Mouse (Mus musculus) megakaryocyte, embryonic 14.5 days (primary cell): ENCODE measurements around the gene Zfp37.

Experiments used
- FLI1 ChIP-seq: IDR thresholded peaks from 2 replicates; pipeline ENCODE4 v1.6.1; 2012; ENCODE audit warnings: low read length, inconsistent platforms, mixed read lengths
- GATA1 ChIP-seq: IDR thresholded peaks from 3 replicates; pipeline ENCODE4 v1.6.1; 2012; ENCODE audit warnings: mixed read lengths, low read length, inconsistent platforms, borderline replicate concordance

GRCm38 (mm10) chr4:62207851-62208695, 22.8 kb downstream of the Zfp37 start:
- TF ChIP-seq FLI1: no peak
- no peak for TF ChIP-seq GATA1
